Mouse (Mus musculus): Measurements from ENCODE around the gene Lcat. TPM values are rescaled to one million over a fixed set of nuclear protein-coding genes. Genes with fewer than 3 reads are reported as not detected.

Lcat gene
- polyA plus RNA-seq, 1 experiment = 0.72 TPM

DNA sequence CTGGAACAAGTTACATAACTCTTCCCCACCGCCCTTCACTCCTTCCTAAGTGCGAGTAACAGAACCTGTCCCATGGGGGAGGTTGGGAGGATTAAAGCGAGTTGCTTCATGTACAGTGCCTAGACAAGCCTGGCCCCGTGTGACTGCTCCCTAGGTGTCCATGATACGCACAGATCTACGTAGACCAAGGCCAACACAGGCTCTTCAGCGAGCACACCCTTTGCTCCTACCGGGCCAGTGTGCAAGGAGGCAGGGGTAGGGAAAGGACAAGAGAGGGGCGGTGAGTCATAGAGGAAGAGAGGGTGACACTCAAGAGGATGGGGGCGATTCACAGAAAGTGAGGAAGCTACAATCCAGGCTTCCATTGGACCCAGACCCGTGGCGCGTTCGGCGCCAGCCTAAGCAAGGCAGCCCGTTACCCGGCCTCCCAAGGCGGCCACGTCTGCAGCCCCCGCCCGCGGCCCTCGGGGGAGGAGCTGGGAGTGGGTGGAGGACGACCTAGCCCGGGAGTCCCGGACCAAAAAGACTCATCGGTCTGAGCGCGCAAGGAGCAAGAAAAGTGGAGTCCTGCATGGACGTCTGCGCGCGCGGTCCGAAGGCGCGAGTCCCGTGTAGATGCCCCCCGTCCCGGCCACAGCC, 22.2 kb upstream of the Lcat start:
- Histone ChIP-seq H3K4me3 (ENCODE audit: low read depth, low read length) (peak overlapping the region; percentile 95), H3K36me3 (ENCODE audit: control insufficient read depth, insufficient read depth, low read length) (no peaks in the 10 kb centered on the region), H3K27me3 (ENCODE audit: control insufficient read depth, insufficient read depth, low read length) (peaks cover 14% of the 10 kb centered on the region), H3K27ac (ENCODE audit: insufficient read depth, low read depth, low read length) (peak overlapping the region; percentile 90), H3K4me1 (ENCODE audit: control insufficient read depth, insufficient read depth, insufficient read length, low read length) (peaks cover 2% of the 10 kb centered on the region)
- WGBS = 4% methylated on average over 40 of the region's 40 CpGs
- no peak for TF ChIP-seq POLR2A (IDR thresholded peaks at IDR 0.05; ENCODE audit: low read depth, low read length)
- no peak for TF ChIP-seq CTCF (IDR thresholded peaks at IDR 0.05; ENCODE audit: extremely low read depth, insufficient read length, insufficient replicate concordance, low read depth, low read length)

DNA sequence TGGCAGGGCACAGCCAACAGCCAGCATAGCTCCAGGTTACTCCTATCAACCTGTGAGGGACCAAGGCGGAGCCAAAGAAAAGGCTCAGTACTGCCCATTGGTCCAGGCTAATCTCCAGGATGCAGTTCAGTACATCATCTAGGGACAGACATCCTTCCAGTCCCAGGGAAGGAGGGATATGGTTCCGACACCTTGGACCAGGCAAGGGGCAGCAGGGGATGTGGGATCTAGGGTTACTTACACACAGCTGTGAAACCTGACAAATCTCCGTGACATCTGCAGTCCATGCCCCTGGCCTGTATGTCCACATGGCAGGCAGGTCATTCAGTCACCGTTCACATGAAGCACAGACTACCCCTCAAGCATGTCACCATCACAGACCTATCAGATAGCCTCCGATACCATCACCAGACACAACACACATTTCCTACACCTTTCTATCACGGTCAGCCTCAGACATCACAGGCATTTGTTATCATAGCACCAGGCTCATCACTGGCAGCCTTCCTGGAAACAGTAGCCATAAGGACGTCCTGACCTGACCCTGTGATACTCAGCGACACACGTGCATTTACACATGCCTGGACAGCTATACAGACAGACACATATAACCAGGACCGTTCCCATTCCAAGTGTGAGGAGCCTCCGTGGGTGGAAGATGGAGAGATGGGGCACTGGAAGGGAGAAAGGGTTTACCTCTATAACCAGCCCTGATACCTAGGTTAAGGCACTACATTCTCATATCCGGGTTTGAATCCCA, 21.5 kb upstream of the Lcat start:
- Histone ChIP-seq H3K36me3 (ENCODE audit: control insufficient read depth, insufficient read depth, low read length) (no peaks in the 10 kb centered on the region), H3K27ac (ENCODE audit: insufficient read depth, low read depth, low read length) (no peak overlapping the region; the same call in 1 of the 2 replicates), H3K27me3 (ENCODE audit: control insufficient read depth, insufficient read depth, low read length) (peaks cover 14% of the 10 kb centered on the region), H3K4me1 (ENCODE audit: control insufficient read depth, insufficient read depth, insufficient read length, low read length) (peaks cover 6% of the 10 kb centered on the region), H3K4me3 (ENCODE audit: low read depth, low read length) (peak overlapping the region; percentile 95)
- TF ChIP-seq CTCF (IDR thresholded peaks at IDR 0.05; ENCODE audit: extremely low read depth, insufficient read length, insufficient replicate concordance, low read depth, low read length) (no peak), POLR2A (IDR thresholded peaks at IDR 0.05; ENCODE audit: low read depth, low read length) (no peak)
- 65% methylated on average over 12 of the region's 12 CpGs for WGBS

DNA sequence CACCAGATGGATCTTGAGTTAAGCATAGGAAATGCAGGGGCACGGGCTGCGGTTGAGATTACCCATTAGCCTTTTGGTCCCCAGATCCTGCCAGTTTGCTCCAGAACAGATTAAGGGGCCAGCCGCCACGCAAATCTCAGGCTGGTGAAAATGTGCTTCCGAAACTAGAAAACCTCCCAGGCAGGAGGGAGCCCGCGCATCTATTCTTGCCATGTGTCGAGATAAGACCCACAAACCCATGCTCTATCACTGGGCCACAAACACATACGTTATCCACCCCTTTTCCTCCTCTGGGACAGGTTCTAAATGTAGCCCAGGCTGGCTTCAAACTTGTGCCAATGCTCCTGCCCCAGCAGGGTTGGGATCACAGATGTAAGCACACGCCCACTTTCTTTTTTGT, 18.4 kb upstream of the Lcat start:
- TF ChIP-seq CTCF (IDR thresholded peaks at IDR 0.05; ENCODE audit: extremely low read depth, insufficient read length, insufficient replicate concordance, low read depth, low read length) = no peak
- Histone ChIP-seq H3K4me1 (ENCODE audit: control insufficient read depth, insufficient read depth, insufficient read length, low read length) (peaks cover 13% of the 10 kb centered on the region), H3K36me3 (ENCODE audit: control insufficient read depth, insufficient read depth, low read length) (no peaks in the 10 kb centered on the region), H3K27me3 (ENCODE audit: control insufficient read depth, insufficient read depth, low read length) (peaks cover 14% of the 10 kb centered on the region), H3K4me3 (ENCODE audit: low read depth, low read length) (no peak overlapping the region), H3K27ac (ENCODE audit: insufficient read depth, low read depth, low read length) (no peak overlapping the region)
- WGBS = 92% methylated on average over 10 of the region's 10 CpGs

DNA sequence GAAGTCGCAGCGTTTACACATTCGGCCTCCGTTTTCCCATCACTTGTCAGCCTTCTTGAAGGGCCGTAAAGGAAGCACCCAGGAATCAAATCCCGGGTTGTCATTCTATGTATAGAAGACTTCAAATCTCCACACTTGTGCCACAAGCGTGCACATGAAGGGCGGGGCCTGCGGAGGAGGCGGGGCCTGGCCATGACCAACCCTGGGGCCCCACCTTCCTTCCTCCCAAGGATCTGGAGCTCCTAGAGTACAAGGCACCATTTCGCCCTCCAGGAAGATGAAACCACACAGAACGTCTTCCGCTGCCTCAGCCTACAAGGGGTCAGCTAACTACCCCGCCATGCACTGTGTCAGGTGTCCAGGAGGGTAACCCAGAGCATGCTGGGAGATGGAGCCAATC, 17.9 kb upstream of the Lcat start:
- TF ChIP-seq POLR2A (IDR thresholded peaks at IDR 0.05; ENCODE audit: low read depth, low read length) = no peak
- no peak for TF ChIP-seq CTCF (IDR thresholded peaks at IDR 0.05; ENCODE audit: extremely low read depth, insufficient read length, insufficient replicate concordance, low read depth, low read length)
- H3K27ac ChIP-seq (ENCODE audit: insufficient read depth, low read depth, low read length) = no peak overlapping the region
- H3K4me1 ChIP-seq (ENCODE audit: control insufficient read depth, insufficient read depth, insufficient read length, low read length) = peaks cover 13% of the 10 kb centered on the region
- 84% methylated on average over 14 of the region's 14 CpGs for WGBS
- H3K4me3 ChIP-seq (ENCODE audit: low read depth, low read length) = no peak overlapping the region
- H3K27me3 ChIP-seq (ENCODE audit: control insufficient read depth, insufficient read depth, low read length) = peaks cover 14% of the 10 kb centered on the region
- H3K36me3 ChIP-seq (ENCODE audit: control insufficient read depth, insufficient read depth, low read length) = no peaks in the 10 kb centered on the region

DNA sequence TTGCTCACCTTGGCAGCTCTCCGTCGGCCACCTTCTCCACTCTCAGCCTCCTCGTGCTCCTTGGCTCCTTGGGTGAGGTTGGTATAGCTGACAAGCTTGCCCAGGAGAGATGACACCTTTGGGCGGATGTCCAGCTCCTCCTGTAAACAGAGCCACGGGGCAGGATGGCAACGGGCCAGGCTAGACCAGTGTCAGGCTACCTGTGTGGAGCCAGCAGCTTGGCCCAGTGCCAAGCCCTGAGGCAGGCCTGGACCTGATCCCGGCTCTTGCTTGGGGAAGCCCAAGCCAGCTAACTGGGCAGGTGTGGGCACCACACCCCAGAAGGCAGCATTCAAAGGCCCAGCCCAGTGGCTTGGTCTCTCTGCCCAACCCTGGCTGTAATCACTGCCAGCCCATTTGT, 16.2 kb upstream of the Lcat start:
- H3K27ac ChIP-seq (ENCODE audit: insufficient read depth, low read depth, low read length) = no peak overlapping the region
- 27% methylated on average over 7 of the region's 7 CpGs for WGBS
- H3K4me3 ChIP-seq (ENCODE audit: low read depth, low read length) = no peak overlapping the region
- H3K4me1 ChIP-seq (ENCODE audit: control insufficient read depth, insufficient read depth, insufficient read length, low read length) = peaks cover 13% of the 10 kb centered on the region
- TF ChIP-seq POLR2A (IDR thresholded peaks at IDR 0.05; ENCODE audit: low read depth, low read length) (no peak), CTCF (IDR thresholded peaks at IDR 0.05; ENCODE audit: extremely low read depth, insufficient read length, insufficient replicate concordance, low read depth, low read length) (no peak)
- no peaks in the 10 kb centered on the region for H3K27me3 ChIP-seq (ENCODE audit: control insufficient read depth, insufficient read depth, low read length)
- no peaks in the 10 kb centered on the region for H3K36me3 ChIP-seq (ENCODE audit: control insufficient read depth, insufficient read depth, low read length)

DNA sequence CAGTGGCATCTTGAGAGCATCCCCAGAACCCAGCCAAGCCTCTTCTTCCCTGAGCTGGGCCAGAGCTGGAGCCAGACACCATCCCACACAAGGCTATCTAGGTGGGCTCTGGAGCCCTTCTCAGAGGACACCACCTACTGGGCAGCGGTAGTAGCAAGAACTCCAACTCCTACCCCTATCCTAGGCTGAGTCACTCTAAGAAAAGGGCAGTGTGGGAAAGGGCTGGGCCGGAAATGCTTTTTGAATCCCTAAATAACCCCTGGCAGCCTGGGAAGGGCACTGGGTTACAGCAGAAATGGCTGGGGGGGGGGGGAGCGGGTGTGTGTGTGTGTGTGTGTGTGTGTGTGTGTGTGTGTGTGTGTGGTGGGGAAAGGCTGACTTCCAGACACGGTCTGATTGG, 14.6 kb upstream of the Lcat start:
- Histone ChIP-seq H3K27me3 (ENCODE audit: control insufficient read depth, insufficient read depth, low read length) (no peaks in the 10 kb centered on the region), H3K36me3 (ENCODE audit: control insufficient read depth, insufficient read depth, low read length) (no peaks in the 10 kb centered on the region), H3K4me3 (ENCODE audit: low read depth, low read length) (no peak overlapping the region), H3K27ac (ENCODE audit: insufficient read depth, low read depth, low read length) (no peak overlapping the region), H3K4me1 (ENCODE audit: control insufficient read depth, insufficient read depth, insufficient read length, low read length) (peaks cover 13% of the 10 kb centered on the region)
- WGBS = 57% methylated on average over 3 of the region's 4 CpGs
- TF ChIP-seq POLR2A (IDR thresholded peaks at IDR 0.05; ENCODE audit: low read depth, low read length) (no peak), CTCF (IDR thresholded peaks at IDR 0.05; ENCODE audit: extremely low read depth, insufficient read length, insufficient replicate concordance, low read depth, low read length) (no peak; the same call in 1 of the 2 replicates)

DNA sequence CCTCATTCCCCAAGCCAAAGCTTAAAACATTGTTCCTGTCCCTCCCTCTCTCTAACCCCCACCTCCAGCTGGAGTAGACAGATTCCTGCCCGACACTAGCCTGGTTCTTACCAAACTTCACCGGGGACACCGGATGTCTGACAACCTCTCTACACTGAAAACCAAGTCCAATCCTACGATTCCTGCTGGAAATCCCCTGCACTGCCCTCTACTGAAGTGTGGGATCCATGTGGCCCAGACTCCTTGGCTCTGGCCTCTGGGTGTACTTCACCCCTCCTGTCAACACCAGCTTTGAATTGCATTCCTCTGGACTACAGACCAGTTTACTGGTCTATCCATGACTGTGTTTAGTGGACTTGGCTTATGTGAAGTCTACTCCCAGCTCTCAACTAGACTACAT, 13.4 kb upstream of the Lcat start:
- TF ChIP-seq POLR2A (IDR thresholded peaks at IDR 0.05; ENCODE audit: low read depth, low read length) (no peak), CTCF (IDR thresholded peaks at IDR 0.05; ENCODE audit: extremely low read depth, insufficient read length, insufficient replicate concordance, low read depth, low read length) (no peak)
- Histone ChIP-seq H3K27ac (ENCODE audit: insufficient read depth, low read depth, low read length) (no peak overlapping the region), H3K27me3 (ENCODE audit: control insufficient read depth, insufficient read depth, low read length) (no peaks in the 10 kb centered on the region), H3K4me3 (ENCODE audit: low read depth, low read length) (no peak overlapping the region), H3K4me1 (ENCODE audit: control insufficient read depth, insufficient read depth, insufficient read length, low read length) (peaks cover 13% of the 10 kb centered on the region), H3K36me3 (ENCODE audit: control insufficient read depth, insufficient read depth, low read length) (no peaks in the 10 kb centered on the region; the same call in 1 of the 2 replicates)
- WGBS = 84% methylated on average over 4 of the region's 4 CpGs
